Mouse (Mus musculus): ENCODE measurements around the gene Otop1.

DNA sequence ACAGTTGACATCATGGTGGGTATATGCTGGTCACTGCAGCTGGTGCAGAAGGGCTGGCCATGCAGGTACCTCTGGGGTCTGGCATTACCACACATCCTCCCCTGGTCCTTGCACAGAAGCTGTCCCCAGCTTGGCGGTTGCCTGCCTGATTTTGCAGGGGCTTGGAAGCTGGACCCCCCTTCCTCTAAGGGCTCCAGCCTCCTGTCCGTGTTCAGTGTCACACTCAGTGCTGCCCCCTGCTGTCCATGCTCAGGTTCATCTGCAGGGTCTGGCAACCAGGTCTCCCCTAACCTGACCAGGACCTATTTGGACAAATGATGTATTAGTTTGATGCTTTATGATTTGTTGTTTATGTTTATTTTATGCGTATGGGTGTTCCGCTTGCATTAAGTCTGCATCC lies 40.4 kb upstream of the Otop1 start:
- TF ChIP-seq FLI1 (IDR thresholded peaks at IDR 0.05; ENCODE audit: low read length) (no peak), GATA1 (IDR thresholded peaks at IDR 0.05; ENCODE audit: borderline replicate concordance, low read length) (no peak)
